Mouse (Mus musculus) cerebellum, postnatal 25 days (tissue): ENCODE data around the gene Sec1.
A peak's percentile ranks its signal among the peaks of the same experiment; 100 is the strongest.

Source experiments
- DNase-seq, 2 experiments: peaks; one replicate each; pipeline ENCODE4 v3.0.0; 2021; ENCODE audit warnings: mixed read lengths in 2 of 2

Gene Sec1

DNA sequence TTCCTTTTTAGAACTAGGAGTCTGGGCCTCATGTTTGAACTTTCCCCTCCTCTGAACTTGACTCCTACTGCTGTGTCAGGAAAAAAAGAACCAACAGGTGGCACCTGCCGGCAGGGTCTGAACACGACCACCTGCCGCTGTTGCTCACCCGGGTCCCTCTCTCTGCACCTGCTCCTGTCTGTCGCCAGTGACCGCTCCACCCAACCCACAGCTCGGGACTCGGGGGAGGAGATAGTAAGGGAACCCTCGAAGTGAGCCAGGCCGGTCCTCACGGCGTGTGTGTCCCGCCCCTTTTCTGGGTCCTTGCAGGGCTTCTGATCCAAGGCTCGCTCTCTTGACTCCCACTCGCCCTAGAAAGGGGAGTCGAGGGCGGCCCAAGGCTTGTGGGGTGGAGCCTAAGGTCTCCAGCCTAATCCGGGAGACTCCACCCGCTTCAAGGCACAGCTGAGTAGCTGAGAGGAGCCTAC is 54.6 kb downstream of the Sec1 start, which contains the start of gene Mamstr:
Gene Mamstr, plus strand, starts transcription at position 417 of the 467 bp plus-strand sequence.
- DNase-seq = peak in 1 of 2 experiments; percentile 42

DNA sequence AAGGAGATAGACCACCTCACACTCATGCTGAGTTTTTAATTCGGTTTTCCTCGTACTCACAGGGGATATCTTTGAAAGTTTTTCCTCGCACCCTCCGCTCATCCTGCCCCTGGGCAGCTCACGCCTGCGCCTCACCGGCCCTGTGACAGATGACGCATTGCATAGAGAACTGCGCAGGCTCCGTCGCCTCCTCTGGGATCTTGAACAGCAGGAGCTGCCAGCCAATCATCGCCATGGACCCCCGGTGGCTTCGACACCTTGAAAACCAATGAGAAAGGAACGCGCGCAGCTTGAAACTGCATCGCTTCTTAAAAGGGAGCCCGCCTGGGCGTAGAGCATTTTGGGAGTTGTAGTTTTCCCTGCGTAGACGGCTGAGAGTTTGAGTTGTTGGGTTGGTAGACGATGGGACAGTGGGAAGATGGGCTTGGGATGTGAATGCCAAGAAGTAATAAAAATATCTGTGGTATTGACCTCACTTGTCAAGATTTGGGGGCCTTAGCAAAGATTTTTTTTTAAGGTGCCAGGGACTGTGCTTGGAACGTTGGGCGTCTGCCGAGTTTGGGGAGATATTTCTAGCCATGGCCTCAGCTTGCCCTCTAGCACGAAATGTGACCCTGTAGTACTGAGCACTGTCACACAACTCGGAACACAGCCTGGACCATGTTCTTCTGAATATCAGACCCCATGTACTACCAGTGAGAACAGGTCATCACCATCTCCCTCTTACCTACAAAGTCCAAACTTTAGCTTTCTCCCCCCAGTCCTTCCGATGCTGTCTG is 55.4 kb downstream of the Sec1 start:
- peak; percentile 98 to 99 for DNase-seq

DNA sequence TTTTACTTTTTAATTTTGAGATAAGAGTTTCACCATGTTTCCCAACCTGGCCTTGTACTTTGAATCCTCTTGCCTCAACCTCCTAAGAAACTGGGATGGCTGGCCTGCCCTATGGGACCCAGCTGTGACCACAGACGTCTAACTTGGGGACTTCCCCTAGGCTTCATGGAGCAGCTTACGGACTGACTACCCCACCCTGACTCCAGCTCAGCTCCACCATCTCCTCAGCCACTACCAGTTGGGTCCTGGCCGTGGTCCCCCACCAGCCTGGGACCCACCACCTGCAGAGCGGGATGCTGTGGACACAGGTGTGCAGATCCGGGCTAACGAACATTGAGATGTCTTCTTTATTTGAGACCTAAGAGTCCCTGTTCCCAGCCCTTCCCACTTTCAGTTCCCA is 56.5 kb downstream of the Sec1 start:
- DNase-seq = peak in 1 of 2 experiments; percentile 43

DNA sequence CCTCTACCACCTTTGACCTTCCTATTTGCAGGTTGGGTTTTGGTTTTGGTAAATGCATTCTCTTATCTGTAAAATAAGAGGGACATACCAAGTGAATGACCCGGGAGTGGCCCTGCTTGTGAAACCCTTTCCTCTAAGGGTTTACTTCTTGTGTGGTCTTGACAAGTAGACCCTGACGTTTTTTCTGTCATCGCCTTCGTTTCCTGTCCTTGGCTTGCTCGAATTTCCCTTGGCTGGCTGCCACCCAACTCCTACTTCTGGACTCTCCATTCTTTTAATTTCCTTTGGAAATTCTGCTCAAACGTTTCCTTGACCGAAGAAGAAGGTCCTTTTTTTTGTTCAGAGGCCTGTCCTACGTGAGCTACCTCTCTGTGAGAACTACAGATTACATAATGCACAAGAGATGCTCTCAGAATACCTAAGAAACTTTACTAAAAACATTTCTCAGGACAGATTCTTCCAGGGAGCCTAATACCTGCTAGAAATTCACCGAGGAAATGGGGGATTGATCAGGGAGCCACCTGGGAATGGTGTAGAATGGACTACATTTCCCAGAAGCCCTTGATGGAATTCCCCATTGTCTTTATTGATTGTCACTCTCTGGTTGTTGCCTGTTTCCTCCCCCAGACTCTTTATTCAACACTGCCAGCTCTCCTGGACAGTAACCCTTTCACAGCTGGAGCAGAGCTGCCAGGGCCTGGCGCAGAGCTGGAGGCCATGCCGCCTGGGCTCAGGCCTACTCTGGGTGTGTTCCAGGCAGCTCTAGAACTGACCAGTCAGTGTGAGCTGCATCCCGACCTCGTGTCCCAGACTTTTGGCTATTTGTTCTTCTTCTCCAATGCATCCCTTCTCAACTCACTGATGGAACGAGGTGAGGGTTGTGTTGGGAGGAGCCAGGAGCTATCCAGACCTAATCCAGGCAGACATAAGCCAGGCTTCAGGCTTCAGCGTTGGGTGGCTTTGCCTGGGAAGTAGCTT is 58.2 kb downstream of the Sec1 start:
- peak in 1 of 2 experiments; percentile 33 for DNase-seq

DNA sequence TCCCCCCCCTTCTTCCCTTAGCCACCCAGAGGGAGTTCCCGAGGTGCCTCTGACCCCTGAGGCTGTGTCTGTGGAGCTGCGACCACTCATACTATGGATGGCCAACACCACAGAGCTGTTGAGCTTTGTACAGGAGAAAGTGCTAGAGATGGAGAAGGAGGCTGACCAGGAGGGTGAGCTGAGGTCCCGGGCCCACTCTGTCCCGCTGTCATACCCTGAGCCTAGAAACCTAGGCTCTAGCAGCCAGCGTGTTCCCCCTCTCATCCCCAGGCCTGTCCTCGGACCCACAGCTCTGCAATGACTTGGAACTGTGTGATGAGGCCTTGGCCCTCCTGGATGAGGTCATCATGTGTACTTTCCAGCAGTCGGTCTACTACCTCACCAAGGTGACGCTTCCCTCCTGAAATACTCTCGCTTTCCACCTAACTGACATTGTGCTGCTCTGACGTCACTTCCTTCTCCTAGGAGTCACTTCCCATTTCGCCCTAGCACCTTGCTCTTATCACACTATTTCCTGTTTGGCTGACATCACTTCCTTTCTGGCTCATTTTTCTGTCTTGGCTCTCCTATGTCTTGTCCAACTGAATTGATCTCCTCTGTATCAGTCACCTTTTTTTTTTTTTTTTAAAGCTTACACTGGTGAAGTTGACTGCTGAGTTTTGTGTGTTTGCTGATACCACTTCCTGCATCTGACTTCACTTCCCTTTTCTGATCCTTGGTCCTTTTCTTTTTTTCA is 59.1 kb downstream of the Sec1 start:
- DNase-seq = no peak

DNA sequence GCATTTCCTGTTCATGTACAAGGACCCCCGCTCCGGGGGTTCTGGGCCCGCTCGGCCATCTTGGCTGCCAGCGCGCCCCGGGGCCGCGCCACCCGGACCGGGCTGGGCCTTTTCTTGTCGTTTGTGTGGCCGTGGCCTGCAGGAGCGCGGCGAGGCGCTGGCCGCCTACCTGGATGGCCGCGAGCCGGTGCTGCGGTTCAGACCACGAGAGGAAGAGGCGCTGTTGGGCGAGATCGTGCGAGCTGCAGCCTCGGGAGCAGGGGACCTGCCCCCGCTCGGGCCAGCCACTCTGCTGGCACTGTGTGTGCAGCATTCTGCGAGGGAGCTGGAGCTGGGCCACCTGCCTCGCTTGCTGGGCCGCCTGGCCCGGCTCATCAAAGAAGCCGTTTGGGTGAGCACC is 61.7 kb downstream of the Sec1 start:
- peak; percentile 76 to 84 for DNase-seq

DNA sequence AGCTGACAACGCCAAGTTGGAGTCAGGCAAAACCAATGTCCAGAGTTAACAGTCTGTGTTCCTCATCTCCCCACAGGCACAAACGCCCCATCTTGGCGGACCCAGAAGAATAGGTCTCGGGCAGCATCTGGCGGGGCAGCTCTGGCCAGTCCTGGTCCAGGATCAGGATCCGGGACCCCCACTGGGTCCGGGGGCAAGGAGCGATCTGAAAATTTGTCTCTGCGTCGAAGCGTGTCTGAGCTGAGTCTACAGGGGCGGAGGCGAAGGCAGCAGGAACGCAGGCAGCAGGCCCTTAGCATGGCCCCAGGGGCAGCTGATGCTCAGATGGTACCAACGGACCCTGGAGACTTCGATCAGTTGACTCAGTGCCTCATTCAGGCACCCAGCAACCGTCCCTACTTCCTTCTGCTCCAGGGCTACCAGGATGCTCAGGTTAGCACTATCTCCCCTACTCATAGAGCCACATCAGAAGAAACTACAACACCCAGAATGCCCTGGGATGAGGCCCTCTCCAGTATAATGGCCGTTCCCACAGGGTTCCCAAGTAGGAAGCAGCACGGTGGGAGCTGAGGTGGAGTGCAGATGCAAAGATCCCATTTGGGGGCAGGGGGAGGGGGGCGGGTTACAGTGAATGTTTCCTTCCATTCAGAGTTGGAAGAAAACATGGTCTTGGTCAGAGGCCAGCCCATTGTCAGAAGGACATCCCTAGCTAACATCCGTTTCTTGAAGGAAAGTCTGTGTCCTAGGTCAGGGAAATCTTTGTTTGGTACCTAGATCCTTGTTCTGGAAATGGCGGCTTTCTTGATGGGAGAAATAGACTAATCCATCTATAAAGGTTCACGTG is 63.9 kb downstream of the Sec1 start:
- peak in 1 of 2 experiments; percentile 47 for DNase-seq

DNA sequence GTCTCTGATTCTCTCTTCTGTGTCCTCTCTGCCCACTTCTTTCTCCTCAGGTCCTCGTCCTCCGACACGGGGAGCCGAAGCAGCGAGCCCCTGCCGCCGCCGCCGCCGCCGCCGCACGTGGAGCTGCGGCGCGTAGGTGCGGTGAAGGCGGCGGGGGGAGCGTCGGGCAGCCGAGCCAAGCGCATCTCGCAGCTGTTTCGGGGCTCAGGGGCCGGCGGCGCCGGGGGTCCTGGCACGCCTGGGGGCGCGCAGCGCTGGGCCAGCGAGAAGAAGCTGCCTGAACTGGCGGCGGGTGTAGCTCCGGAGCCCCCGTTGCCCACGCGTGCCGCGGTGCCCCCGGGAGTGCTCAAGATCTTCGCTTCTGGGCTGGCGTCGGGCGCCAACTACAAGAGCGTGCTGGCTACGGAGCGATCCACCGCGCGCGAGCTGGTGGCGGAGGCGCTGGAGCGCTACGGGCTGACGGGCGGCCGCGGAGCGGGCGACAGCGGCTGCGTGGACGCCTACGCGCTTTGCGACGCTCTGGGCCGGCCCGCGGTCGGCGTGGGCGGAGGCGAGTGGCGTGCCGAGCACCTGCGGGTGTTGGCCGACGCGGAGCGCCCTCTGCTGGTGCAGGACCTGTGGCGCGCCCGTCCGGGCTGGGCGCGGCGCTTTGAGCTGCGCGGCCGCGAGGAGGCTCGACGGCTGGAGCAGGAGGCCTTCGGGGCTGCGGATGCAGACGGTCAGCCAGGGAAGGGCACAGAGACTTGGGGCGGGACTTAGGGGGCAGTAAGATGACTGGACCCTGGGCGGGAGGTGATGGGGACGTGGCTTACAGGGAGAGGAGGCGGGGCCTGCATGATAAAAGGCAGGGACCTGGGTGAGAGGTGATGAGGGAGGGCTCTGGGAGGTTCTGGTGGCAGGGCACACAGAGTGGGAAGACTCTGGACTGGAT is 65.6 kb downstream of the Sec1 start:
- peak; percentile 96 to 99 for DNase-seq
